Mouse (Mus musculus) NIH3T3 (cell line): ENCODE data around the gene Paqr4.
"Not testable (repeated sequence)": the region's sequence is repeated elsewhere in the genome, so short reads cannot be mapped to it uniquely, and the experiment has no call there.

Experiments
- DNase-seq: peaks from one replicate; pipeline ENCODE4 v3.0.0-alpha.2; 2012; ENCODE audit warnings: low read depth

Gene Paqr4

DNA sequence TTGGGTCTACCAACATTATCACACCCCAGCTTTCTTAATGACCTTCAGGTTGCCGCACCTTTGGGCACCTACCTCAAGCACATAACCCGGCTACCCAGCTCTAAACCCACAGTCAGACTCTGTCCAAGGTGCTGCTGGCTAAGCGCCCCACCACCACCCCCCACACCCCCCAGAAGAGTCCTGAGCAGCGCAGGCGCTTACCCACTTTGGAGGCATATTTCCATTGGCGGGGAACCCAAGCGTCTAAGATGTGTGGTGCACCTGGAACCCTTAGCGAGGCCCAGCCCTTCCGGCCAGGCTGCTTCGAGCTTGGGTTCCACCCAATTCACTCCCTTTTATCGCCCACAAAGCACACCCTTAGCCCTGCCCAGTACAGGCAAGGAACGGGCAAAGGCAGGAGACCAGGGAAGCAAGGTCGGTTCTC lies at the start of gene Paqr4:
Gene Paqr4, minus strand, starts transcription at position 270 of the 424 bp plus-strand sequence.
- no peak for DNase-seq

DNA sequence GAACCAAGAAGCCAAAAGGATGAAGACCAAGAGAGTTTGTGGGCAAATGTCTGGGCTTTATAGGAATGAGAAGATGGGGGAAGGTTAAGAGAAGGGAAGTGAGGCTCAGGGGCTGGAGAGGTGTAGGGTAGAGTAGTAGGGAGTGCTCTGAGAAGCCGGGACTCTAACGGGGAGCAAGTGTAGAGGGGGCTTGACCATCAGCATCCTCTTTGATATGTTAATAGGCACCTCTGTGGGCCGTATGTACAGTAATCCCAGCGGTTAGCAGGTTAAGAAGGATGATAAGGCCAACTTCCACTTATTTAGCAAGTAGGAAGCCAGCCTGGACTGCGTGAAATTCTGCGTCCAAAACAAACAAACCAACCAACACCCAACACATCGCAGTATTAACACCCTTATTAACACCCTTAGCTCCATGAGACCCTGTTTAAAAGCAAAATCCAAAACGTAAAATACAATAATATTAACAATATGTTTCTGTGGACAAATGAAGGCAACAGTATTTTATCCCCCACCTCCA lies 49.1 kb upstream of the Paqr4 start:
- no peak for DNase-seq

DNA sequence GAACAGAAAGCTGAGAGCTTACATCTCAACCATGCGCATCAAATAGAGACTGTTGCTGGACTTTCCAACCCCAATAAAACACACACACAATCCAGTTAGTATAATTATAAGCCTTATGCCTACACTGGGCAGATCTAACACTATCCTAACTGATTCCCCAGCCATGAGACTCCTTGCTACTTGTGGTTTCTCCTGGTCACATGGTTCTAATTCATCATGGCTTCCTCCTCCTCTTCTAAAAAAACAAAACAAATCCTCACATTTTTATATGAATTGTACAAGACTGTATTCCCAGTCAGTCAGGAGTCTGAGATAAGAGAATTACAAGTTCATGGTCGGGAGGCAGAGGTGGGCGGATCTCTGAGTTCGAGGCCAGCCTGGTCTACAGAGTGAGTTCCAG lies 48.3 kb upstream of the Paqr4 start:
- DNase-seq: peak; percentile 49

DNA sequence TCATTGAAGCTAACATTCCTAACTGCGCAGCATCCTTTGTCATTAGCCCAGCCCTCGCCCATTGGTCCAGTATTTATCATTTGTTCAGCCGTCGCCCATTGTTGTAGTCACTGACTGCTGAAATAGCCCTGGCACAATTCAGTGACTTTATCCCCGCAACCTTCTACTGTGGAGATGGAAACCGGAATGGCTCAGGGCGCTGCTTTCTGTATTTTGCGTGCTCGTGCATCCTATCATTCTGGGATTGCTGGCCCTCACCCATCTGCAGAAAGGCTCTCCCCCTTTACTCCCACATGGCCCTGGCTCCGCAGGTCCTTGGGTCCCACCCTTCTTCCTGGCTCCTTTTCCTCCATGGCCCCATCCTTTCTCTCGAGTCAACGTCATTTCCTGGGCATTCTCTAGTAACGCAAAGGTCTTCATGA lies 45.9 kb upstream of the Paqr4 start:
- DNase-seq: no peak

DNA sequence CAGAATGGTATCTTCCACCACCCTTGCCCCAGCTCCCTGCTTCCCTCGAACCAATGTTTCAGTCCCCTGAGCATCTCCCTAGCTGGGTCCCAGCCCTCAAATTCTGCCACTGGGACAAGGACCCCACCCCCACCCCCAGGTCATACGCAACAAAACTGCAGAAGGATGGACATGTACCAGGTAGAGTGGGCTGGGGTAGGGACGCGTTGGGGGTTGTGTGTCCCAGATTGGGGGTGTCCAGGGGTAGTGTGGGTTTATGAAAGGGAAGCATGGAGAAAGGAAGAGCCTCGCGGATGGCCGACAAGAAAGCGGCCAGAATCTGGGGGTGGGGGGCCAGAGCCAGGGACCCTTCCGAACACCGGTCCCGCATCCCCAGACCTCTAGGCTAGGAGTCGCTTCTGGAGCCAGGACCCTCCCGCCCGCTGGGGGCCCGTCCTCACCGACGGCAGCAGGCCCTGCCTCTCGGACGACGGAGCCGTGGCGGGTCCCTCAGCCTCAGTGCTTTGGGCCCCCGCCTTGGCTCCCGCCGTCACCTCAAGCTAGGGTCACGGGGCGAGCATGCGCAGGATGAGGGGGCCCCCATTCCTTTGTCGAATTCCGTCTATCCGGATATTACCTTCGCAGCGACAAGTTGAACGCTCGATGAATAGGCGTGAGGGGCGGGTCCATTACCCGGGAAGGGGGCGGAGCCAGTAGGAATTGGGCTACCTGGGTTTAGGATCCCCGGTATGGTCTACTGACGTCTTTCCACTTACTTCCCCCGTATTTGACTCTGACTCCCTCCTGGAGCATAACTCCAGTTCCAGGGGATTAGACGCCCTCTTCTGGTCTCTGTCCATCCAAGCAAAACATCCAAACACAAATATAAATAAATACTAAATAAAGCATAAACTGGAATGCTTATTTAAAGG lies 45.1 kb upstream of the Paqr4 start, which contains the start of gene Flywch2:
Gene Flywch2, minus strand, starts transcription at position 521 of the 911 bp plus-strand sequence.
- no peak for DNase-seq

DNA sequence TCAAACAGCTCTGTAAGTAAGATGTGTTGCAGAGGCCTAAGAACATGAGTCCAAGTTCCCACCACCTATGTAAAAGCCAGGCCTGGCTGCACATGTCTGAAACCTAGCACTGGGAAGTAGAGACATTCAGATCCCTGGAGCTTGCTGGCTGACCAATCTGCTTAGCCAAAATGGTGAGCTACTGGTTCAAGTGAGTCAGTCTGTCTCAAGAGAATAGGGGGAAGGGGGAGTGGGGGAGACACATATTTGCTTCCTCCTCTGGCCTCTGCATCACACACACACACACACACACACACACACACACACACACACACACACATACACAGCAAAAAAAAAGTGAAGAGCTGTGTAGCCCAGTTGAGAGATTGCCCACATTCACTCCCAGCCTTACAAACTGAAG lies 42.7 kb upstream of the Paqr4 start:
- peak; percentile 76 for DNase-seq

DNA sequence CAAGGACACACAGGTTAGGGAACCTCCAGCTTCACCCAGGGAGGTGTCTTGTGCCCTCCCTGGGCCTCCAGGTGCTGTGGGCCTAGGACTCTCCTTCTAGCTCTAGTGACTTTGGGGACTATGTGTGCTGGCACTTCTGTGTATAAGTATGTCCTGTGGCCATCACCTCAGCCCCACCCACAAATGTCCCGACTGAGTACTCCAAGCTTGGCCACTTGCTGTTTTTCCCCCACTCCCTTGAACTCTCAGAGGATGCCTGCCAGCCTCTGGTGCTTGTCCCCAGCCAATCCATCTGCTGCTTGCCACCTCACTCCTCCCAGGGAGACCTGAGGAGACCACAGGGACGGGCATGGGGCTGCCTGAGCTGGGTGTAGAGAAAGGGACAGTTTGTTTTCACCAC lies 37.8 kb upstream of the Paqr4 start:
- DNase-seq: no peak

DNA sequence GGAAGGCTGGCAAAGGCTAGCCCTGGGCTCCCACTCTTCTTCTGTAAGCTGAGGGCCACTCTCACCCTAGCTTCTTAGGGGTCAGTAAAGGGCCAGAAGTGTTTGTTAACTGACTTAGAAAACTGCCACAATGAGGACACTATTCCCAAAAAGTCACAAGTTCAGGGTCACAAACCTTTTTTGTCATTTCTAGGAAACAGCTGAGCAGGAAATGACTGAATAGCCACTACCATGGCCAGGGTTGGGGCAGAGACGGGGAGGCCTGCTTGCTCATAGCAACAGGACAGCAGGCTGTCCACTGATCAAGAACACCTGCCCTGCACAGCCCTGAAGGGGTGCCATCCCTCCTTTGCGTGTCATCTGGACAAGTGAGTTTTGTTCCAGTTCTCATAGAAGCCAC lies 36.5 kb upstream of the Paqr4 start:
- DNase-seq: no peak

DNA sequence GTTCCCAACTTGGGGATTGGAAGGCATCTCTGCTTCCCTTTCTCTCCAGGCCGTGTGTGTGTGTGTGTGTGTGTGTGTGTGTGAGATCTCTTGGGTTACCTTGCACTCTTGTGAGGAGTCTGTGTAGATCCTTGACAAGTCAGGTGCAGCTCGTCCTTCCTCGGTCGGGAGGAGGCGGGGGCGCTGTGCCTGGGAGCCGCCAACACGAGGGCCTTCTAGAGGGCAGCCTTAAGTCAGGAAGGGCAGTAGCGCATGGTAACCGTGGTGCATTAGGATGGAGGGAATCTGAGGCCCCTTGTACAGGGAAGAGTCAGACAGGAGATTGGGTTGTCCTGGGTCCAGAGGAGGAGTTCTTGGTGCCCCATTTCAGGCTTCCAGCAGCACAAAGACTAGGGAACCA lies 35.5 kb upstream of the Paqr4 start:
- DNase-seq: no peak

DNA sequence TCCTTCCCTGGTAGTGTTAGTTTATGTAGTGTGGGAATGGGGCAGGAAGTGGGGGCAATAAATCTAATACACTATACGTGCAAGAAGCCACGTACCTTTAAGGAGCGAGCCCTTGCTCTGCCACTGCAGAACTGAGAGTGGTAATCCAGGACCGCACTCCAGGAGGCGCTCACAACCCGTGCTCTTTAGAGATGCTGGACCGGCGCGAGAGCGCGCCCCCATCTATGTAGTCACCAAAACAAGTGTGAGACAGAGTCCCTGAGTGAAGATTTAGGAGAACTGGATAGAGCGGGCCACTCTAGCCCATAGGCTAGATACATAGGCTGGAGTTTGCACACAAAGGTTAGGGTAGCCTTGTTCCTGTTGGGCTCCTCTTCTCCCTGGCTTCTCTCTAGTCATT lies 33.4 kb upstream of the Paqr4 start:
- DNase-seq: peak; percentile 88

DNA sequence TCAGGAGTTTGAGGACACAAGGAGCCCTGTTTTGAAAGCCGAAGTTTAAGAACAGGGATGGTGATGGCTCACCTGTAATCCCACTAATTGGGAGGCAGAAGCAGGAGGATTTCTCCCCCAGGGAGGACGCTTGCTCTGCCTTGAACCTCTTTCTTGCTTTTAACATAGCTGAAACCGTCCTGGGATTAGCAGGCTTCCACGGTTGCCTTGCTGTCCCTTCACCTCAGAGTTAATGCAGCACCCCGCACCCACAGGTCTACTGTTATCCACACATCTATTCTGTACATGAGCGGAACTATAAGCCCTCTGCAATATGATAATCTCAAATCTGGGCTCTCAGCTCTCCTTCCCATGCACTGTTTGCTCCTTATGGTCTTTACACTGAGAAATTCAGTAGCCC lies 33.0 kb upstream of the Paqr4 start:
- DNase-seq: no peak

DNA sequence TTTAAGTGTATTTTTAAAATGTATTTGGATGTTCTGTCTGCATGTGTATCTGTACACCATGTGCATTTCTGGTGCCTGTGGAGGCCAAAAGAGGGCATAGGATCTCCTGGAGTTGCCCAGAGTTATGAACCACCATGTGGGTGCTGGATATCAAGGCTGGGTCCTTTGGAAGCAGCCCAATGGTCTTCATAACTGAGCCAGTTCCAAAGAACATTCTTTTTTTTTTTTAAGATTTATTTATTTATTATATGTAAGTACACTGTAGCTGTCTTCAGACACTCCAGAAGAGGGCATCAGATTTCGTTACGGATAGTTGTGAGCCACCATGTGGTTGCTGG lies 31.5 kb upstream of the Paqr4 start:
- DNase-seq: not testable (repeated sequence)

DNA sequence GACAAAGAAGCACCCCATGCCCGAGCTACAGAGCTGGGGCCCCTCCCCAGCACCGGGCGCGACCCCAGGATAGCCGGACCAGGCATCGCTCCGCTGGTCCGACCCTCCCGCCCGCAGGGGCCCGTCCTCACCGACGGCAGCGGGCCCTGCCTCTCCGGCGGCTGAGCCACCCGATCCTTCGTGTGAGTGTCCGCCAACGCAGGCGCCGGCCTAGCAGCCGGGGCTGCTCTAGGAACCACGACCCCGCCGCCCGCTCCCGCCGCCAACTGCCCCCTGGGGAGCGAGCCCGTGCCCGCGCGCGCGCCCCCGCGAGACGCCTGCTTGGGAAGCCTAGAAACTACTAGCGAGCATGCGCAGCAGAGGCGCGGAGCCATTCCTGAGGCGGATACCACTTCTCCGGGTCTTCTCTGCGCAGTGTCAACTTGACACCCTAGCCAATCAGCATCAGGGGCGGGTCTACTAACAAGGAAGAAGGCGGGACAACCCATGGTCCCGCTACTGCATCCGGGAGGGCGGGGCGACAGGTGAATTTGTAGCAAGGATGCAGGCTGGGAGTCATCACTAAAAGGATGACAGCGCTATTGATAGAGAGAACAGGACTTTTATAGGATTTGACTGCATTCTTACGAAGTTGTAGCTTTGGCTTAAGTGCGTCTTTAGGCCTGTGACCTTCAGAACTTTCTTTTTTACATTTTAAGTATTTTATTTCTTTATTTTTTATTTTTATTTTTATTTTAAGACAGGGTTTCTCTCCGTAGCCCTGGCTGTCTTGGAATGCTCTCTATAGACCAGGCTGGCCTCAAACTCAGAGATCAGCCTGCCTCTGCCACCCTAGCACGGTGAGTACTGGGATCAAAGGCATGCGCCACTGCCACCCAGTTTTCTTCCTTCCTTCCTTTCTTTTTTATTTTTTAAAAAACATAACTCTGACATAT lies 30.9 kb upstream of the Paqr4 start, which contains the start of gene Flywch1:
Gene Flywch1, minus strand, starts transcription at position 319 of the 935 bp plus-strand sequence.
- peak; percentile 99 for DNase-seq

DNA sequence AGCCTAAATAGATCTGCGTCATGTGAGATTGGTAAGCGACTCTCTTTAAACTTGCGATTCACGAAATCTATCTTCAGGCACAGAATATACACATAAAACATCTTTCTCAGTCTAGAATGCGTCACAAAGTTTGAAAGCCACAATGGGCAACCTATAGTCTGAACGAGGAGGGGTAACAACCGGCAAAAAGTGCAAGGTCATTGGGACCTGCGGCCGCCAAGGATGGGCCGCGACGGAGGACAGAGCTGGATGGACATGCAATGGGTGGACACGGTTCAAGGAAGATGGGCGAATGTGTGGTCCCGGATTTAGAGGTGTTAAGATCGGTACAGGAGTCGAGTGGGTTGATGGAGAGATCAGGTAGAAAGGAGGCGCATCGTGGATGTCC lies 30.2 kb upstream of the Paqr4 start:
- peak; percentile 52 for DNase-seq

DNA sequence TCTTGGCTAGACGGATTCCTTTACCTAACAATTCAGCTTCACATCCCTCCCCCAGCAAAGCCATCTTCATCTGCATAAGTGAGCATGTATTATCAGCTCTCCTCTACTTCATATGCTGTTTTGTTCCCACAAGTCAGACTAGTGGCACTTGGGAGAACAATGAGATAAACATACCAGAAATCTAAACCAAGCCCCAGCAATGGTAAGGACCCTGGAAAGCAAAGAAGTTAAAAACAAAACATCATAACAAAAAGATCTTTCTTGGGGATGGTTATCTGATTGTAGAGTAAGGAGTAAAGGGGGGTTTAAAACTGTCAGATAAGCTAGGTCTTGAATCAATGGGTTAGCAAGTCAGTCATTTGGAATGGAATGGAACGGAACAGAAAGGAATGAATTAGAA lies 29.8 kb upstream of the Paqr4 start:
- peak; percentile 14 for DNase-seq

DNA sequence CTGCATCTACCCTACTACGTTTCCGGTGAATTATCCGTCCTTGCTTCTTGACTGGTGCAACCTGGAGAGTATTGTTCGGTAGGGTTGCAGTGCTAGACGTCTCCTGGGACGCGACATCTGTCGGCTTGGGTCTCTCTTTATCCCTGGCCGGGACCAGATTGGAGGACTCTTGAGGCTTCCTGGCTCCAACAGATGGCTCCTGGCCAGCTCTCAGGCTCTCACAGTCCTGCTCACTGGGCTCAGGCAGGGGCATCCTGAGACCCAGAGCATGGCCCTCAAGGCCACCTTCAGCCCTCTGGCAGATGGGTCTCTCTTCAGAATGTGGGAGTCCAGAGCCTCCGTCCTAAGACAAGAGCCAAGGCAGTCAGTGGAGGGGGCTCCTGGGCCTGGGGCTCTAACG lies 22.3 kb upstream of the Paqr4 start:
- DNase-seq: no peak

DNA sequence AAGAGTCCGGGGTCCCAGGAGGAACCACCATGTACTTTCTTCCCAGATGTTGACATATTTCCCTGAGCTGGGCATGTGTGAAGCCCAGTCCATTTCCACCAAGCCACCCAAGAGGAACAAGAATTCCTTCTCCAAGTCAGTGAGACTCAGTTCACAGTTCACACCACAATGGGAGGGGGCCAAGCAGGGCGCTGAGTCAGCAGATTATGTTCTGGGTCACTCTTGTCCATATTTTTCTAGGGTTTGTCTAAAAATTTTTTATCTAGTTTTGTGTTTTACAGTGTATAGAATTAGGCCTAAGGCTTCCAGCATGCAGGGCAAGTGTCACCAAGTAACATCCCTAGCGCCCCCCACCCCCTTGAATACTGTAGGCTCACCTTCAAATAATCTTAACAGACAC lies 20.5 kb upstream of the Paqr4 start:
- DNase-seq: no peak

DNA sequence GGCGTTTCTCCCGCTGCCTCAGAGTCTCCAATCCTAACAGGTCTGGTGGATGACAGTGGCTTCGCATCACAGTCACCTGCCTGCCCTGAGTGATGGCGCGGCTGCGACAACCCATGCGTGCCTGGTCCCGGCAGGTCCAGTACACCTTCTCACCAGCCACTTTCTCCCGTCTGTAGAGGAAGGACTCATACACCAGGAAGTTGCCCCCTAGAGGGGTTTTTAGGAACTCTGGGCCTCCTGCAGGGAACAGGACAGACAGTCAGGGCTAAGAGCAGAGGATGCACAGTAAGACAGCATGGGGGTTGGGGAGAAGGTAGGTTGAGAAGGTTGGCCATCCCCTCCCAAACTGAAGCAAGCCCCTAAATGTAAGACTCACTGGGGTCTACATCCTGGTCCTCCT lies 19.6 kb upstream of the Paqr4 start:
- no peak for DNase-seq

DNA sequence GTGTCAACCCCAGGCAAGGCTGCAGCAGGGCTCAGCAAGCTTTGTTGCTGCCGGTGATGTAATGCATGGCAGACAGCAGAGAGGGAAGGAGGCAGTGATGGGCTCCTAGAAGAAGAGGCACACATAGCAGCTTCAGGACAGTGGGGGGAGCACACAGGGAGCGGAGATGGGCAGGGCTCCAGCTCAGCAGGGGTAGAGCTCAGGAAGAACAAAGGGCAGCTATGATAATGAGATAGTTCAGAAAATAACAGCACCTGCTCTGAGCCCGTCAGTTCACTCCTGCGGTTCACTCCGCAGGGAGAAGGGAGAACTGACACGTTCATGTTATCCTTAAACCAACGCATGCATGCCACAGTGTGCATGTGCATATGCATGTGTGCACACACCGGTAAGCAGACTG lies 18.1 kb upstream of the Paqr4 start:
- DNase-seq: no peak

DNA sequence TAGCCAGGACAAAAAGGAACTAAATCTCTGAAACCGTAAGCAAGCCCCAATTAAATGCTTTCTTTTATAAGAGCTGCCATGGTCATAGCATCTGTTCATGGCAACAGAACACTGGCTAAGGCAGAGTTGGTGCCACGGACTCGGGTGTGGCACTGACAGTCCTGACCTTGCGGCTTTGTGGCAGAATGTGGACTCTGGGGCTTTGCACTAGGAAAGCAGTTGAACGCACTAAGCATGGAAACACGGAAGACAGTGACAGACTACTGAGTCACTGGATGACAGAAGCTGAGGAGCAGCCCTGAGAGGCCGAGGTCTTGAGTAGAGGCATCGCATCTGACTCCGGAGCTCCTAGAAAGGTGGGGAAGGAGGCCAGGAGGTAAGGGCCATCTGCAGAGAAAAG lies 16.9 kb upstream of the Paqr4 start:
- no peak for DNase-seq

DNA sequence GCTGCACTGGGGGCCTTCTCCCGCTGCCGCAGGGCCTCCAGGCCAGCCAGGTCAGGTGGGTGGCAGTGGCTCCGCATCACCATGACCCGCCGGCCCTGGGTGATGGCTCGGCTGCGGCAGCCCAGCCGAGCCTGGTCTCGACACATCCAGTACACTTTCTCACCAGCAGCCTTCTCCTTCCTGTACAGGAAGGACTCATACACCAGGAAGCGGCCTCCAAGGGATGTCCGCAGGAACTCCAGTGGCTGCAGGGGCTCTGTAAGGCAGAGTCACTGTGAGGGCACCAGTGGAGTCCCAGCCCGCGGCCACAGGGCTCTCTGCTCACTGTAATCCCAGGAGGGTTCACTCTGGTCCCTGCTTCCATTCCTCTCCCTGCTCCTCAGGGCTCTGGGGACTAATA lies 15.0 kb upstream of the Paqr4 start:
- DNase-seq: no peak

DNA sequence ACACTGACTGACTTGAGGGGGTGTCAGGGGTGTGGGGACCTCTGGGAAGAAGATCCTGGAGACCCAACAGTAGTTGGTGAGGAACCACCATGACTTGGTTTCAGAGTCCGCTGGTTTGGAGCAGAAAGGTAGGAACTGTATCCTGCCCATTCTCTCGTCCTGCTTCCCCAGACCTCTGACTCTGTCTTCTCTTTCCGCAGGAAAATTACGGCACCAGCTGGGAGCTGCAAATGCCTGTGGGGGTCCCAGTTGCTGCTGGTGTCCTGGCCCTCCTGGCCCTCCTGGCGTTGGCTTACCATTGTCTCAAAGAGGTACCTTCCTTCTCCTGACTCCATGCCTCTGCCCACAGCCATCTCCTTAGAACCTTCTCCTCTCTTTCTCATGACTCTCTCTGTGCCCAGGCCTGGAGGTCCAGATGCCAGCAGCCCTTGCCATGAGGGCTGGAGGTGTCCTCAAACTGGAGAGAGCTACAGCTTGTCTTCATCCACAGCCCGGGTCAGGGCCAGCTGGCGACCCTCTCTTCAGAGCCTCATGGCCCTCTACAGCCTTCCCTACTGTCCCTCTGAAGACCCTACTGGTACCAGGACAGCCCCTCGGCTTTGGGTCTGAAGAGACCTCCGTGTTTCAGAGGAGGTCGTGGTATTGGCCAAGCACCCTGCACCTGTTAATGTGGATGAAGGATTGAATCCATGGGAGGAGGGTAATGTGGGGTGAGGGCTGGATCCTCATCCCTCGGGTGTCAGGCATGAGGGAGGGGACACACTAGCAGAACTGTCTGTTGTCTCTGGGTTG lies 8.9 kb upstream of the Paqr4 start:
- no peak for DNase-seq
